Mouse (Mus musculus) lung, embryonic 16.5 days (tissue): ENCODE measurements around the gene Tifab. TPM values are rescaled to one million over a fixed set of nuclear protein-coding genes. Genes with fewer than 3 reads are reported as not detected.

Source experiments
- ATAC-seq: fragments of 200-750 bp; cut with Nextera tagmentation; 2 replicates; pipeline ENCODE4 v1.8.0; 2017; ENCODE audit warnings: low read depth, mild to moderate bottlenecking, moderate library complexity
- H3K27ac ChIP-seq: fragments of 300-500 bp; sonication (generic); 2 replicates; pipeline ENCODE4 v1.5.1; 2014; ENCODE audit warnings: mild to moderate bottlenecking, control low read depth, low read length
- H3K27me3 ChIP-seq: fragments of 300-500 bp; sonication (generic); 2 replicates; pipeline ENCODE4 v1.6.1; 2014; ENCODE audit warnings: low read depth, low read length, mixed read lengths; ENCODE audit not compliant: control insufficient read depth, insufficient read depth
- H3K36me3 ChIP-seq: fragments of 300-500 bp; sonication (generic); 2 replicates; pipeline ENCODE4 v1.6.1; 2014; ENCODE audit warnings: low read length; ENCODE audit not compliant: control insufficient read depth, insufficient read depth
- H3K4me1 ChIP-seq: fragments of 300-500 bp; sonication (generic); replicated peaks from 2 replicates; pipeline ENCODE4 v1.6.1; 2014; ENCODE audit warnings: low read length, mixed read lengths; ENCODE audit not compliant: control insufficient read depth, insufficient read depth
- H3K4me2 ChIP-seq: fragments of 300-500 bp; sonication (generic); 2 replicates; pipeline ENCODE4 v1.6.1; 2014; ENCODE audit warnings: low read depth, low read length, control low read depth
- H3K4me3 ChIP-seq: fragments of 300-500 bp; sonication (generic); 2 replicates; pipeline ENCODE4 v1.5.1; 2014; ENCODE audit warnings: mild to moderate bottlenecking, low read length, control low read depth
- H3K9ac ChIP-seq: fragments of 300-500 bp; sonication (generic); 2 replicates; pipeline ENCODE4 v1.6.1; 2014; ENCODE audit warnings: low read length, control low read depth
- H3K9me3 ChIP-seq: fragments of 300-500 bp; sonication (generic); 2 replicates; pipeline ENCODE4 v1.6.1; 2016; ENCODE audit warnings: low read length; ENCODE audit not compliant: control insufficient read depth
- WGBS: fragments of 180-500 bp; shearing (Covaris S2); extraction: QIAGEN DNeasy Blood & Tissue Kit; methylation state at CpG from one replicate; pipeline ENCODE4 v1.1.7; 2014; 5-methylcytosine and 5-hydroxymethylcytosine counted together
- polyA plus RNA-seq: library from polyadenylated mRNA; unstranded; fragments of >200 nt; fragmentation: Nextera tagmentation; extraction: Ambion mirVana; gene quantifications from 2 replicates; pipeline ENCODE4 v1.2.1, GENCODE M21; 2015

The Tifab gene
- polyA plus RNA-seq, 1 experiment from 2014 or later, result 4.0 TPM

GRCm38 (mm10) chr13:56189688-56190087 is 11.0 kb upstream of the Tifab start:
- H3K27me3 ChIP-seq, result no peaks in the 10 kb centered on the region; the same call in 1 of the 2 replicates
- H3K27ac ChIP-seq, result no peak overlapping the region
- ATAC-seq, result no peak
- no peak overlapping the region for H3K4me3 ChIP-seq
- H3K36me3 ChIP-seq, result no peaks in the 10 kb centered on the region
- H3K4me2 ChIP-seq, result no peak overlapping the region
- H3K9ac ChIP-seq, result no peak overlapping the region
- 72% methylated on average over 5 of the region's 5 CpGs for WGBS
- no peaks in the 10 kb centered on the region; the same call in 1 of the 2 replicates for H3K9me3 ChIP-seq
- H3K4me1 ChIP-seq, result no peaks in the 10 kb centered on the region

GRCm38 (mm10) chr13:56183687-56184086 is 5.0 kb upstream of the Tifab start:
- Histone ChIP-seq H3K4me1 (no peaks in the 10 kb centered on the region), H3K27ac (no peak overlapping the region)
- WGBS, result 75% methylated on average over 5 of the region's 5 CpGs

GRCm38 (mm10) chr13:56181424-56181823 is 2.7 kb upstream of the Tifab start:
- H3K4me1 ChIP-seq, result no peaks in the 10 kb centered on the region
- H3K36me3 ChIP-seq, result no peaks in the 10 kb centered on the region
- no peak overlapping the region for H3K4me2 ChIP-seq
- H3K4me3 ChIP-seq, result no peak overlapping the region
- H3K9ac ChIP-seq, result no peak overlapping the region
- H3K9me3 ChIP-seq, result no peaks in the 10 kb centered on the region
- H3K27ac ChIP-seq, result no peak overlapping the region
- WGBS, result 64% methylated on average over 8 of the region's 8 CpGs
- no peak for ATAC-seq
- no peaks in the 10 kb centered on the region for H3K27me3 ChIP-seq

More at GRCm38 (mm10) chr13:56183687-56184086, 5.0 kb upstream of the Tifab start:
- no peak overlapping the region for H3K4me3 ChIP-seq
- H3K36me3 ChIP-seq, result no peaks in the 10 kb centered on the region
- no peaks in the 10 kb centered on the region for H3K27me3 ChIP-seq
- no peak overlapping the region for H3K4me2 ChIP-seq
- H3K9me3 ChIP-seq, result no peaks in the 10 kb centered on the region
- no peak for ATAC-seq
- H3K9ac ChIP-seq, result no peak overlapping the region

DNA sequence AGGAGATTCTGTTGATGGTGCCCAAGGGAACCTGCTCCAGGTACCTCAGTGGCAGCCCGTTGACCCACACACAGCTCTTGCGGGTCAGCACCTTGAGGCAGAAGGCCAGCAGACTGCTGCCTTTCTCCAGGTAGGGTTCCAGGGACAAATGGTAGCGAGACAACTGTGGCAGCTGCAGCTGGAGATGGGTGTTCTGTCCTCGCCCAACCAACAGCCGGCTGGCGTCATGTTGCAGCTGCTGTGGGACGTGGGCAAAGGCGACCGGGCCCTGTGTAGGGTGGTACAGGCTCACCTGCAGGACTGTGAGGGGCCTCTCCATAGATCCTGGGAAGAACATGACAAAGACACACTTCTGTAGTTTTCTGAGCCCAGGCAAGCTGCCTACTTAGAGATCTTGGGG is 2.4 kb downstream of the Tifab start:
- H3K36me3 ChIP-seq, result no peaks in the 10 kb centered on the region
- no peaks in the 10 kb centered on the region for H3K27me3 ChIP-seq
- 75% methylated on average over 9 of the region's 9 CpGs for WGBS
- no peaks in the 10 kb centered on the region for H3K9me3 ChIP-seq
- no peak overlapping the region for H3K4me3 ChIP-seq
- no peak overlapping the region for H3K4me2 ChIP-seq
- no peak overlapping the region for H3K9ac ChIP-seq
- no peak for ATAC-seq
- H3K4me1 ChIP-seq, result no peaks in the 10 kb centered on the region
- no peak overlapping the region for H3K27ac ChIP-seq

GRCm38 (mm10) chr13:56175848-56176247 is 2.8 kb downstream of the Tifab start:
- Histone ChIP-seq H3K27ac (no peak overlapping the region), H3K9me3 (no peaks in the 10 kb centered on the region)
- WGBS, result 51% methylated on average over 4 of the region's 4 CpGs

GRCm38 (mm10) chr13:56172901-56173545 is 5.7 kb downstream of the Tifab start:
- ATAC-seq, result no peak
- H3K36me3 ChIP-seq, result no peaks in the 10 kb centered on the region
- no peaks in the 10 kb centered on the region for H3K9me3 ChIP-seq
- H3K4me3 ChIP-seq, result no peak overlapping the region
- WGBS, result 39% methylated on average over 7 of the region's 7 CpGs
- no peak overlapping the region for H3K9ac ChIP-seq
- H3K27ac ChIP-seq, result no peak overlapping the region
- H3K4me2 ChIP-seq, result no peak overlapping the region
- H3K4me1 ChIP-seq, result no peaks in the 10 kb centered on the region
- no peaks in the 10 kb centered on the region for H3K27me3 ChIP-seq

More at GRCm38 (mm10) chr13:56175848-56176247, 2.8 kb downstream of the Tifab start:
- H3K4me1 ChIP-seq, result no peaks in the 10 kb centered on the region
- no peaks in the 10 kb centered on the region for H3K36me3 ChIP-seq
- no peak overlapping the region for H3K4me2 ChIP-seq
- H3K9ac ChIP-seq, result no peak overlapping the region
- no peak; the same call in 1 of the 2 replicates for ATAC-seq
- no peaks in the 10 kb centered on the region for H3K27me3 ChIP-seq
- no peak overlapping the region for H3K4me3 ChIP-seq

GRCm38 (mm10) chr13:56172106-56172505 is 6.6 kb downstream of the Tifab start:
- H3K4me3 ChIP-seq, result no peak overlapping the region
- no peaks in the 10 kb centered on the region for H3K9me3 ChIP-seq
- H3K27me3 ChIP-seq, result no peaks in the 10 kb centered on the region
- no peak for ATAC-seq
- no peak overlapping the region for H3K9ac ChIP-seq
- no peaks in the 10 kb centered on the region for H3K36me3 ChIP-seq
- WGBS, result 78% methylated on average over 7 of the region's 7 CpGs
- H3K27ac ChIP-seq, result no peak overlapping the region
- H3K4me2 ChIP-seq, result no peak overlapping the region
- H3K4me1 ChIP-seq, result no peaks in the 10 kb centered on the region

DNA sequence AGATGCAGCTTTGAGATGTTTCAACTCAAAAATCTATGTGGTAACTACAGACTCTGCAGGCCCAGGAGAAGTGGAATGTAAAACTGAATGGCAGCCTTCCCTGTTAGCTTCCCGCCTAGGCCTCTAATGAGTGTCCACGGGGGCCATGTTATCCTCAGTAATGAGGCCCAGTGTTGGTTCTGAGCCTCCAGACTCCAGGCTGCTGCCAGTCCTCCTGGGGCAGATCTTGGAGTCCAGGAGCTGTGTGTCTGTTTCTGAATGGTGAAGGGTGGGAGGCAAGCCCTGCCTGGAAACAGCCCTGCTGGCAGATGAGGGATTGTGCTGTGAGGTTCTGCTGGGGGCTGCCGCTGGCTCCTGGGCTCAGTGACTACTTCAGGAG is 10.3 kb downstream of the Tifab start:
- Histone ChIP-seq H3K36me3 (no peaks in the 10 kb centered on the region), H3K4me1 (no peaks in the 10 kb centered on the region; the same call in 1 of the 2 replicates), H3K9ac (no peak overlapping the region), H3K4me2 (no peak overlapping the region), H3K4me3 (no peak overlapping the region), H3K9me3 (no peaks in the 10 kb centered on the region), H3K27me3 (no peaks in the 10 kb centered on the region), H3K27ac (no peak overlapping the region)
- no peak; the same call in 1 of the 2 replicates for ATAC-seq
- 51% methylated on average over 3 of the region's 3 CpGs for WGBS

- Histone ChIP-seq H3K27ac (no peak overlapping the region), H3K4me1 (no peaks in the 10 kb centered on the region; the same call in 1 of the 2 replicates), H3K9me3 (no peaks in the 10 kb centered on the region), H3K4me3 (no peak overlapping the region), H3K4me2 (no peak overlapping the region), H3K9ac (no peak overlapping the region), H3K36me3 (no peaks in the 10 kb centered on the region), H3K27me3 (no peaks in the 10 kb centered on the region)
- 27% methylated on average over 12 of the region's 14 CpGs for WGBS
- peak; percentile 59 for ATAC-seq
Observed at GRCm38 (mm10) chr13:56167446-56168402, 11.0 kb downstream of the Tifab start.
